Mouse (Mus musculus): ENCODE data around the gene U2af2. TPM values are rescaled to one million over a fixed set of nuclear protein-coding genes. Genes with fewer than 3 reads are reported as not detected.

Gene U2af2
- 46.4 TPM for polyA plus RNA-seq (2015; fragmentation: Illumina TruSeq; extraction: RNeasy Lipid Tissue Mini Kit (QIAGEN cat#74804); ENCODE audit: insufficient read depth, low read depth, low replicate concordance)

DNA sequence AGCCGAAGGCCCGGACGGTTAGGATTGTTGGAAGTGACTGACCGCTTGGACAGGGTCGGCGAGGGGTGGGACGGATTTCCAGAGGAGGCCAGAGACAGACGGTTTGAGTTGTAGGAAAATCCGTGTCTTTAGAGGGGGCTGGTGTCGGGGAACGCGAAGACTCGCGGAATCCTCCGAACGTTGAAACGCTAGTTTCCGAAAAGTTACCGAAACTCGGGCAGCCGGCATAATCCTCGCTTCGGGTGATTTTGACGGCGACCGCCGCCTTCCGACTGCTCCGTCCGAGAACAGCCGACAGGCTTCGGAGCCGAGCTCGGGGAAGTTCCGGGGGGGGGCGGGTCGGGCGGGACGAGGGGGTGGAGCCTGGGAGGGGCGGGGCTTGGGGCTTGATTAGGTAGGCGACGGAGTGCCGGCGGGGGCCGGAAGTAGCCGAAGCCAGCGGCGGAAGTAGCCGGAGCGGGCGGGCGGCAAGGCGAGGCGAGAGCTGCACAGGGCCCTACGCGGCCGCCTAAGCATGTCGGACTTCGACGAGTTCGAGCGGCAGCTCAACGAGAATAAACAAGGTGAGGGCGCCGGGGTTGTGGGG is at the start of gene U2af2:
TSS of gene U2af2 (plus strand) at position 370 of the 586 bp plus-strand sequence.

GRCm38 (mm10) chr7:5014251-5015117 is 47.5 kb upstream of the U2af2 start, which contains the start of the genes Zfp524 and Fiz1:
Gene Zfp524, plus strand, starts transcription at chr7:5014415.
Gene Fiz1, minus strand, starts transcription at chr7:5014697.

GRCm38 (mm10) chr7:5015118-5016001 is 46.6 kb upstream of the U2af2 start, which contains the start of gene Gm44973:
Gene Gm44973, plus strand, starts transcription at chr7:5015496.

DNA sequence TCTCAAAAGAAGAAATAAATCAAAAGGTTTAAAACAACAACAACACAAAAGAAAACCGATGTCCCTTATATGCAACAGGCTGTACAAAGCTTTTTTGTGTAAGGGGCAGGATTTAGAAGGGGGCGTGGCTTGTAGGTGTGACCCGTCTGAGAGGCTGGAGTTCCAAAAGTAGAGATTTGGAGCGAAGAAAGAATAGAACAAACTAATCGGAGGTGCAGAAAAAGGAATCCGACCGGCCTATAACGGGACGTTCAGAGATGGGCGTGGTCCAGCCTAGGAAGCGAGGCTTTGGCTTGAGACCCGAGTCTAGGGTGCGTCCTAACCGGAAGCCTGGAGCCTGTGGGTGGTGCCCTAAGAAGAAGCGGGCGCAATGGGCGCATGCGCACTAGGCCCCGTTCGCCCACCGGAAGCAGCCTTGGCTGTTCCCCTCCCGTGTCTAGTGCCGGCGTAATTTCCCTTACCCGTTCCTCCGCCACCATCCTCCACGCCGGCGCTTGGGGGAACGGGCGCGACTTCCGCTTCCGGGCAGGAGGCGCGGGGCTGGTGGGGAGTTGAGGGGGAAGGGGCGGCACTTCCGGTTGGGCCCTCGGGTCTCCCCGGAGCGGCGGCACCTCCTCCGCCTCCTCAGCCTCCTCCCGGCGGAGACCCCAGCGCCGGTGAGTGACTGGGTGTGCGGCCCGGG is 41.8 kb upstream of the U2af2 start, which contains the start of the genes Zfp865 and Ccdc106:
TSS of gene Zfp865 (plus strand) at position 377 of the 682 bp plus-strand sequence.
TSS of gene Ccdc106 (plus strand) at position 554 of the 682 bp plus-strand sequence.

GRCm38 (mm10) chr7:5033818-5034217 is 28.1 kb upstream of the U2af2 start, which contains the start of gene 4632433K11Rik:
Gene 4632433K11Rik, plus strand, starts transcription at chr7:5034118.

DNA sequence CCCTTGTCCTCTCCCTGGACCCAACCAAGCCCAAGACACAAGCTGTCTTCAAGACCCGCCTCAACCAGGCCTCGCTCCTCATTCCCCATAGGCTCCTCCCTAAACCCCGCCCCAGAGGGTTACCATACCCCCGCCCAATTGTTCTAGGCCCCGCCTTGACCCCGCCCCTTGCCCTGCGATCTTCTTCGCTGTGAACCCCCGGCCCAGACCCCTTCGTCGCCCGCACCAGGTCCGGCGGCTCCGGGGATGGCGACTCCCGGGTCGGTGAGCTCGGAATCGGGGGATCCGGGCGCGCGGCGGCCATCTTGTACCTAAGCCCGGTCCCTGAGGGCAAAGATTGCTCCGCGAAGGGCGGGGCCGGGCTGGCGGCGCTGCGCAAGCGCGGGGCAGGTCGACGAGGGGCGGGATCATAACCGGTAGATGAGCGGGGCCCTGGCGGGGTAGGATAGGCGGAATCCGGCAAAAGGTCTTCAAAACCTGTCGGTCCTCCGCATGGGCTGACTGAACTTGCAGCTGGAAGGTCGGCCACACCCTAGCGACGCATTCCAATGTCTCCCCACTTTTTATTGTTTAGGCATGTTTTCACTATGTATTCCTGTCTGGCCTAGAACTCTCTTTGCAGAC is 23.7 kb upstream of the U2af2 start, which contains the start of gene Zfp784:
TSS of gene Zfp784 (minus strand) at position 338 of the 624 bp plus-strand sequence.

DNA sequence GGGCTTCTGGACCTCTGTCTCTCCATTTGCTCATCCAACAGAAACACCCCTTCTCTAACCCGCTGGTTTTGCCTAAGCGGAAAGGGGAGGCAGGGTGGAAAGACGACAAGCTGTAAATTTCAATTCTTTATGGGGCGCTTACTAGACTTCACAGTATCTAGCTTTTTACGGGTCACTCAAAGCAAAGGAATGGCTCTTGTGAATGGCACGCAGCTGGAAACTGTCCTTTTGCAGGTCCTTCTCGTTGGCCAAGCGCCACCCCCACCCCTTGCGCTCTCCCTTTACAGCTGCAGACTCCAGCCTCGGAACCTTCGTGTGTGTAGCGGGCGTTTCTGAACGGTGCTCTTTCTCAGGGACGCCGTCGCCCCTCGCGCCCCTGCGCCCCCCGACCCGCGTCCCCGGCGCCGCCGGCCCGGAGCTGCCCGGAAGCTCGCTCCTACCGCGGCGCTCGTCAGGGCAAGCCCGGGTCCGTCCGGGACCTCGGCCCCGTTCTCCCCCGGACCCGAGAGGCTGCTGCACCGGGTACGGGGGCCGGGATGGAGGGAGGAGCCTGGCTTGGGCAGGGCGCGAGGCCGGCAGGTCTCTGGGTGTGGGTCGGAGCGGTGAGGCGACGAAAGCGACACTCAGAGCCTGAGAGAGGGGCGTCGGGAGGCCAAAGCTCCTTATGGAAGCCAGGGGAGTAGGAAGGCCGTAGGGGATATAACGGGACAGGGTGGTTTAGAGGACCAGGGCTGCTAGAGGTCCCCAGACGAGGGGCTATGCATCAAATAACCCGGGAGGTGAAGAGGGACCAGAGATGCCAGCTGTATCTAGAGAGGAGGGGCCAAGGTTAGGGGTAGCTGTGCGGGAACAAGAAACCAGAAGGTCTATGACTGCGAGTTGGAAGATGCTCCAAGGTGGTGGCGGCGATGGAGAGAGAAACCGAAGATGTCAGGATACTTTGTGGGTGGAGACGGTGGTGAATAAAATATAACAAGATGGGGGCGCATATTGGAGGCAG is 10.4 kb upstream of the U2af2 start, which contains the start of gene Zfp580:
TSS of gene Zfp580 (plus strand) at position 346 of the 1,000 bp plus-strand sequence.

DNA sequence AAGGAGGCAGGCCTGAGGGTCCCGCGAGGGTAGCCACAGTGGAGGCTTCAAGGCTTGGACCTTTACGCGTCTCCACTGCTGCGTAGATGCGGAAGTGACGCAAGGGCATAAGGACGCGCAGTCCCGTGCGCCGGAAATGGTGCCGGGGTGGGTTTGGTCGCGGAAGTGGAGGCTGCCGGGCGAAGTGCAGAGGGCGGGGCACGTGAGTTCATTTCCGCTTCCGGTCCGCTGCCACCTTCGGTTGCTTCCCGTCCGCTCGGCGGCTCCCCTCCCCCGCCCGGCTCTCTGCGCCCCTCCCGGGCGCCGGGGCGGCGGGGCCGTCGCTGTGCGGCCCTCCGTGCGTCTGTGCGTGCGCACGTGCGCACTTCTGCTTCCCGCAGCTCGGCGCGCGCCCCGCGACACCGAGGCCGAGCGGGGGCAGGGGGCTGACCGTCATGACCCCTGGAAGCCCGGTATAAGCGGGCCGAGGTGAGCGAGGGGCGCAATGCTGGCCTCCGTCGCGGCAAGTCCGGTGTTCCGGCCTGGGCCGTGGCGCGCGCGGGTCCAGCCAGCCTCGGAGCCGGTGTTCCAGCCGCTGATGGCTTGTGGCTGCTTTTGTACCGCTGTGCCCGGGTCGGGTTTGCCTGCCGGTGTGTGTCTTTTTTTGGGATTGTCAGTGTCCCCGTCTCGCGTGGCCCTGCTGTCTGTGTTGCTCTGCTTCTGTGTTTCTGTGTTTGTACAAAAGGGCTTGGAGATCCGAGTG is 18.2 kb downstream of the U2af2 start, which contains the start of gene Epn1:
TSS of gene Epn1 (plus strand) at position 226 of the 742 bp plus-strand sequence.

DNA sequence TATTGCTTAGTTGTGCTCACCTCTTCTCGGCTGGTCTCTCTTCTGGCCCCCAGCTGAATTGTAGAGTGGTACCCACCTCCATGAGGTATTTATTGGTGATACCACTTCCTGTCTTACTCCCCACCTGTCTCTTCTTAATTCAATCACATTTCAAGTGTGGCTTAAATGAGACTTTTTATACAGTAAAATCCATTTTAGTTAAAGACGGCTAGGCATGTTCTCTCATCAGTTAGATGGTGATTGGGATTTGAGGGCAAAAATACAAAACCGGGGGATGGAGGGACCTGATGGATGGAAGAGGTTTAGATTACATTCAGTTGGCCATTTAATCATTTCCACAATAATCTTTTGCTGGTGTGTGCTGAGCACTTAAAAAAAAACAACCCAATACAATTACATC is 54.9 kb downstream of the U2af2 start, which contains the start of gene Rfpl4:
TSS of gene Rfpl4 (minus strand) at position 101 of the 400 bp plus-strand sequence.

DNA sequence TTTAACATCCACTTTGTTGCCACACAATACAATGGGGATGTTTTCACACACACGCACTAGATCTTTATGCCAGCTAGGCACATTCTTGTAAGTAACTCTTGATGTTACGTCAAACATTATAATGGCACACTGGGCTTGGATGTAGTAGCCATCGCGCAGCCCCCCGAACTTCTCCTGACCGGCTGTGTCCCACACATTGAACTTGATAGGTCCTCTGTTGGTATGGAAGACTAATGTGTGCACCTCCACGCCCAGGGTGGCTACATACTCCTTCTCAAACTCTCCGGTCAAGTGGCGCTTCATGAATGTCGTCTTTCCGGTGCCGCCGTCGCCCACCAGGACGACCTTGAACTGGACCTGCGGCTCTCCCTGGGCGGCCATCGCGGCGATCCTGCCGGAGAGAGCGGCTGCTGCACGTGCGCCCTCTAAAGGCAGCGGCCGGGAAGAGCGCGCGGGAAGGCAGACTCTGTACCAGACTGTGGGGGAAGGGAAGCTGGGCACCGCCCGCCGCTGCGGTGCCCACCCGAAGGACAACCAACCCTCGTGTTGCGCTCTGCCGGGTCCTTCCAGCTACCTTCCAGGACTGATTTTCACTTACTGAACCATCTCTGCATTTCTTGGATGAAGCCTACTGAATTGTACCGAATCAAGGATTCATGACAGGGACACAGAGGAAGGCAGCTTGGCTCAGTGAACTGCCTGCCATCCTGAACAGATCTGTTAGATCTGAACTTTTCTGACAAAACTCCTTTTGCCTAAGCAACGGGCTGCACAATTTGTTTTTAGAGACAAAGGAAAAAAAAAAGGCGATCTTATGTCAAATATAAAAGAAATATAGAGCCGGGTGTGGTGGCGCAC is 63.8 kb downstream of the U2af2 start, which contains the start of gene Rasl2-9:
TSS of gene Rasl2-9 (minus strand) at position 402 of the 858 bp plus-strand sequence.

Other genes with a start within 250 kb of the U2af2 start
- 16.8 TPM for gene Ube2s, start 249.6 kb upstream of the U2af2 start, polyA plus RNA-seq (2015; fragmentation: Illumina TruSeq; extraction: RNeasy Lipid Tissue Mini Kit (QIAGEN cat#74804); ENCODE audit: insufficient read depth, low read depth, low replicate concordance)
- gene Shisa7, start 217.4 kb upstream of the U2af2 start, polyA plus RNA-seq (2015; fragmentation: Illumina TruSeq; extraction: RNeasy Lipid Tissue Mini Kit (QIAGEN cat#74804); ENCODE audit: insufficient read depth, low read depth, low replicate concordance): 0.30 TPM
- gene Isoc2b, start 191.9 kb upstream of the U2af2 start, polyA plus RNA-seq (2015; fragmentation: Illumina TruSeq; extraction: RNeasy Lipid Tissue Mini Kit (QIAGEN cat#74804); ENCODE audit: insufficient read depth, low read depth, low replicate concordance): 12.2 TPM
- 9.6 TPM for gene Isoc2a, start 185.0 kb upstream of the U2af2 start, polyA plus RNA-seq (2015; fragmentation: Illumina TruSeq; extraction: RNeasy Lipid Tissue Mini Kit (QIAGEN cat#74804); ENCODE audit: insufficient read depth, low read depth, low replicate concordance)
- gene Gm36210, start 155.6 kb upstream of the U2af2 start, polyA plus RNA-seq (2015; fragmentation: Illumina TruSeq; extraction: RNeasy Lipid Tissue Mini Kit (QIAGEN cat#74804); ENCODE audit: insufficient read depth, low read depth, low replicate concordance): not detected
- 1.4 TPM for gene Zfp628, start 146.9 kb upstream of the U2af2 start, polyA plus RNA-seq (2015; fragmentation: Illumina TruSeq; extraction: RNeasy Lipid Tissue Mini Kit (QIAGEN cat#74804); ENCODE audit: insufficient read depth, low read depth, low replicate concordance)
- gene Nat14, start 140.1 kb upstream of the U2af2 start, polyA plus RNA-seq (2015; fragmentation: Illumina TruSeq; extraction: RNeasy Lipid Tissue Mini Kit (QIAGEN cat#74804); ENCODE audit: insufficient read depth, low read depth, low replicate concordance): 4.6 TPM
- 1.2 TPM for gene Ssc5d, start 136.4 kb upstream of the U2af2 start, polyA plus RNA-seq (2015; fragmentation: Illumina TruSeq; extraction: RNeasy Lipid Tissue Mini Kit (QIAGEN cat#74804); ENCODE audit: insufficient read depth, low read depth, low replicate concordance)
- not detected for gene Sbk2, start 97.7 kb upstream of the U2af2 start, polyA plus RNA-seq (2015; fragmentation: Illumina TruSeq; extraction: RNeasy Lipid Tissue Mini Kit (QIAGEN cat#74804); ENCODE audit: insufficient read depth, low read depth, low replicate concordance)
- not detected for gene Sbk3, start 91.0 kb upstream of the U2af2 start, polyA plus RNA-seq (2015; fragmentation: Illumina TruSeq; extraction: RNeasy Lipid Tissue Mini Kit (QIAGEN cat#74804); ENCODE audit: insufficient read depth, low read depth, low replicate concordance)
- gene Zfp579, start 66.0 kb upstream of the U2af2 start, polyA plus RNA-seq (2015; fragmentation: Illumina TruSeq; extraction: RNeasy Lipid Tissue Mini Kit (QIAGEN cat#74804); ENCODE audit: insufficient read depth, low read depth, low replicate concordance): 41.7 TPM
- gene Zfp524, start 47.7 kb upstream of the U2af2 start, polyA plus RNA-seq (2015; fragmentation: Illumina TruSeq; extraction: RNeasy Lipid Tissue Mini Kit (QIAGEN cat#74804); ENCODE audit: insufficient read depth, low read depth, low replicate concordance): 7.4 TPM
- gene Fiz1, start 47.4 kb upstream of the U2af2 start, polyA plus RNA-seq (2015; fragmentation: Illumina TruSeq; extraction: RNeasy Lipid Tissue Mini Kit (QIAGEN cat#74804); ENCODE audit: insufficient read depth, low read depth, low replicate concordance): 6.8 TPM
- not detected for gene Gm44973, start 46.6 kb upstream of the U2af2 start, polyA plus RNA-seq (2015; fragmentation: Illumina TruSeq; extraction: RNeasy Lipid Tissue Mini Kit (QIAGEN cat#74804); ENCODE audit: insufficient read depth, low read depth, low replicate concordance)
- 5.3 TPM for gene Zfp865, start 41.8 kb upstream of the U2af2 start, polyA plus RNA-seq (2015; fragmentation: Illumina TruSeq; extraction: RNeasy Lipid Tissue Mini Kit (QIAGEN cat#74804); ENCODE audit: insufficient read depth, low read depth, low replicate concordance)
- gene Ccdc106, start 41.6 kb upstream of the U2af2 start, polyA plus RNA-seq (2015; fragmentation: Illumina TruSeq; extraction: RNeasy Lipid Tissue Mini Kit (QIAGEN cat#74804); ENCODE audit: insufficient read depth, low read depth, low replicate concordance): not detected
- gene 4632433K11Rik, start 28.0 kb upstream of the U2af2 start, polyA plus RNA-seq (2015; fragmentation: Illumina TruSeq; extraction: RNeasy Lipid Tissue Mini Kit (QIAGEN cat#74804); ENCODE audit: insufficient read depth, low read depth, low replicate concordance): not detected
- gene Zfp784, start 23.7 kb upstream of the U2af2 start, polyA plus RNA-seq (2015; fragmentation: Illumina TruSeq; extraction: RNeasy Lipid Tissue Mini Kit (QIAGEN cat#74804); ENCODE audit: insufficient read depth, low read depth, low replicate concordance): 0.63 TPM
- gene Zfp580, start 10.6 kb upstream of the U2af2 start, polyA plus RNA-seq (2015; fragmentation: Illumina TruSeq; extraction: RNeasy Lipid Tissue Mini Kit (QIAGEN cat#74804); ENCODE audit: insufficient read depth, low read depth, low replicate concordance): 2.1 TPM
- 53.1 TPM for gene Epn1, start 18.1 kb downstream of the U2af2 start, polyA plus RNA-seq (2015; fragmentation: Illumina TruSeq; extraction: RNeasy Lipid Tissue Mini Kit (QIAGEN cat#74804); ENCODE audit: insufficient read depth, low read depth, low replicate concordance)
- gene Rfpl4, start 54.8 kb downstream of the U2af2 start, polyA plus RNA-seq (2015; fragmentation: Illumina TruSeq; extraction: RNeasy Lipid Tissue Mini Kit (QIAGEN cat#74804); ENCODE audit: insufficient read depth, low read depth, low replicate concordance): not detected
- gene Rasl2-9, start 63.8 kb downstream of the U2af2 start, polyA plus RNA-seq (2015; fragmentation: Illumina TruSeq; extraction: RNeasy Lipid Tissue Mini Kit (QIAGEN cat#74804); ENCODE audit: insufficient read depth, low read depth, low replicate concordance): not detected
- gene Vmn1r55, start 87.5 kb downstream of the U2af2 start, polyA plus RNA-seq (2015; fragmentation: Illumina TruSeq; extraction: RNeasy Lipid Tissue Mini Kit (QIAGEN cat#74804); ENCODE audit: insufficient read depth, low read depth, low replicate concordance): not detected
- not detected for gene Vmn1r56, start 134.6 kb downstream of the U2af2 start, polyA plus RNA-seq (2015; fragmentation: Illumina TruSeq; extraction: RNeasy Lipid Tissue Mini Kit (QIAGEN cat#74804); ENCODE audit: insufficient read depth, low read depth, low replicate concordance)
- gene Vmn1r57, start 156.3 kb downstream of the U2af2 start, polyA plus RNA-seq (2015; fragmentation: Illumina TruSeq; extraction: RNeasy Lipid Tissue Mini Kit (QIAGEN cat#74804); ENCODE audit: insufficient read depth, low read depth, low replicate concordance): not detected